Mouse (Mus musculus) spleen, adult 2 months (tissue): ENCODE measurements around the gene Ppm1b.

Source experiments
- CTCF ChIP-seq: fragments of 200-500 bp; IDR thresholded peaks from 2 replicates; pipeline ENCODE4 v1.5.1; 2011; ENCODE audit warnings: mild to moderate bottlenecking, inconsistent platforms; ENCODE audit not compliant: insufficient read depth, insufficient read length, insufficient replicate concordance; ENCODE audit errors: extremely low read depth
- POLR2A ChIP-seq: fragments of 200-500 bp; IDR thresholded peaks from 2 replicates; pipeline ENCODE4 v1.6.1; 2011; ENCODE audit warnings: low read depth, low read length, inconsistent platforms

GRCm38 (mm10) chr17:84999636-85000035, 43.1 kb downstream of the Ppm1b start:
- TF ChIP-seq CTCF (no peak), POLR2A (no peak)
